Mouse (Mus musculus) layer of hippocampus, adult 2 months (tissue): ENCODE results near the gene Hspb11. TPM values are rescaled to one million over a fixed set of nuclear protein-coding genes. Genes with fewer than 3 reads are reported as not detected.
A peak's percentile ranks its signal among the peaks of the same experiment; 100 is the strongest.

Source experiments
- DNase-seq, 2 experiments: peaks; one replicate each; pipeline ENCODE4 v3.0.0; 2022; ENCODE audit warnings: low spot score in 2 of 2
- H3K27ac ChIP-seq: fragments of 200-600 bp; 2 replicates; pipeline ENCODE4 v1.8.1; 2022
- H3K4me3 ChIP-seq: fragments of 200-600 bp; 2 replicates; pipeline ENCODE4 v1.8.1; 2022; ENCODE audit warnings: mild to moderate bottlenecking
- CTCF ChIP-seq: fragments of 200-600 bp; conservative IDR thresholded peaks from 2 replicates; pipeline ENCODE4 v1.8.1; 2022; ENCODE audit warnings: antibody characterized with exemption, mild to moderate bottlenecking, moderate library complexity
- total RNA-seq, 2 experiments: library from RNA; stranded (reverse); gene quantifications; 2 replicates each; pipeline ENCODE4 v1.2.3; 2021

Hspb11 gene
- total RNA-seq, 2 experiments from 2014 or later: 22.9 to 26.0 TPM

DNA sequence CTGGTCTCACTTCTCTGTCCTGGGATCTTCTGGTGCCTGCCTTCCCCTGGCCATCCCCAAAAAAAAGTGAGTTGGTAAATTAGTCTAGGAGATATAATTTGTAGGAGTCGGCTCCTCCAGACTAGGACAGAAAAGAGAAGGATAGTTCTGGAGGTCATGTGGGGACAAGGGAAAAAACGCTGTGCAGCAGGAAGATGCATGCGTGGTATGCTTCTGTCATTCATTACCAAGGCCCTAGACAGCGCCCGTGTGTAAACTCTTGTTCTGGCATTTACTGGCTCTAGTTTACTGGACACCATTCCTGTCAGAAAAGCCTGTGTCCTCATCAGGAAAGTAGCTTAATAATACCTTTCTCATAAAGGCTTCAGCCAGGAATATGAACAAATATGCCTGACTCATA is 21.1 kb downstream of the Hspb11 start:
- Histone ChIP-seq H3K27ac (peak overlapping the region; percentile 75; the same call in 1 of the 2 replicates), H3K4me3 (no peak overlapping the region)
- no peak for TF ChIP-seq CTCF
- DNase-seq: no peak

- no peak for DNase-seq
- TF ChIP-seq CTCF: no peak
- no peak overlapping the region for H3K4me3 ChIP-seq
- H3K27ac ChIP-seq: peak overlapping the region; percentile 28; the same call in 1 of the 2 replicates
Observed at GRCm38 (mm10) chr4:107278188-107278707, 24.9 kb downstream of the Hspb11 start.

GRCm38 (mm10) chr4:107280843-107281475 is 27.6 kb downstream of the Hspb11 start:
- Histone ChIP-seq H3K4me3 (no peak overlapping the region), H3K27ac (no peak overlapping the region)
- TF ChIP-seq CTCF: no peak
- no peak for DNase-seq

DNA sequence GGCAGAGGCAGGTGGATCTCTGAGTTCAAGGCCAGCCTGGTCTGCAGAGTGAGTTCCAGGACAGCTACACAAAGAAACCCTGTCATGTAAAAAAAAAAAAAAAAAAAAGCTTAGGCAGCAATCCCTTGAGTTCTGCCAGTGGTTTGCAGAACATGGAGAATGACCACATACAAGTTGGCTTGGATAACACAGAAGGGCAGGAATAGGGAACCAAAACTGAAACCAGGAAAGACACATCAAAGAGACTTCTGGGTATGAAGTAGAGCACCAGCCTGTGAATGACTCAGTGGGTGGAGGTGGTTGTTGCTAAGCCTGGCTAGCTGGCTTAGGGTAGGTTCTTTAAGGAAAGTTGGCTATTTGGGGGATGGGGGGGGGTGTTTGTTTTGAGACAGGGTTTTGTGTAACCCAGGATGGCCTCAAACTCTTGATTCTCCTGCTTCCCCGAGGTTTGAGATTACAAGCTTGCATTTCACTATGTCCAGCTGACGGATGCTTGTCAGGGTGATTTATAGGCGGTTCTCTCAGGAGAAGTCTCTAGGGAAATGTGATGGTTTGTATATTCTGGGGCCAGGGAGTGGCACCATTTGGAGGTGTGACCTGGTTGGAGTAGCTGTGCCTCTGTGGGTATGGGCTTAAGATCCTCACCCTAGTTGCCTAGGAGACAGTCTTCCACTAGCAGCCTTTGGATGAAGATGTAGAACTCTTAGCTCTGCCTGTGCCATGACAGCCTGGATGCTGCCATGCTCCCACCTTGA is 32.2 kb downstream of the Hspb11 start:
- no peak overlapping the region for H3K27ac ChIP-seq
- no peak for TF ChIP-seq CTCF
- no peak for DNase-seq
- H3K4me3 ChIP-seq: no peak overlapping the region

GRCm38 (mm10) chr4:107286386-107286785 is 33.0 kb downstream of the Hspb11 start:
- TF ChIP-seq CTCF: no peak
- H3K4me3 ChIP-seq: no peak overlapping the region
- no peak overlapping the region for H3K27ac ChIP-seq
- DNase-seq: no peak

DNA sequence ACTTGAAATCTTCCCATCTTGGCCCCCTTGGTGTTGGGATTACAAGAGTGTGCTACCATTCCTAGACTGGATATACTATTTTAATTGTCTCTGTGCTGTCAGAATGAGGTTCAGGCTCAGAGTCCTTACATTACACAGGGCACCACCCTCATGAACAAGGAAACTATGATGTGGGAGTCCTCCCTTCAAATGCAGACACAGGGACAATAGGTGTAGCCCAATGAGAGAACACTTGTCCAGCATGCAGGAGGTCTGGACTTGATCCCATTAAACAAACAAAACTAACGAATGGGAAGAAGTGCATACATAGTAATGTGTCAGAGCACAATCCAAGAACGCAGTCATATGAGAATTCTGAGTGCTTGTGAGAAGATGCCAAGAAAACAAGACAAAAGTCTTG is 34.1 kb downstream of the Hspb11 start:
- TF ChIP-seq CTCF: no peak
- DNase-seq: no peak
- H3K4me3 ChIP-seq: no peak overlapping the region
- no peak overlapping the region for H3K27ac ChIP-seq

GRCm38 (mm10) chr4:107291611-107292272 is 38.3 kb downstream of the Hspb11 start:
- no peak for TF ChIP-seq CTCF
- no peak overlapping the region for H3K4me3 ChIP-seq
- H3K27ac ChIP-seq: peak overlapping the region; percentile 87
- DNase-seq: peak; percentile 24 to 54

GRCm38 (mm10) chr4:107292273-107292662 is 38.9 kb downstream of the Hspb11 start:
- Histone ChIP-seq H3K4me3 (no peak overlapping the region), H3K27ac (peak overlapping the region; percentile 87)
- TF ChIP-seq CTCF: no peak
- DNase-seq: no peak

GRCm38 (mm10) chr4:107298071-107298606 is 44.7 kb downstream of the Hspb11 start:
- Histone ChIP-seq H3K4me3 (no peak overlapping the region), H3K27ac (no peak overlapping the region)
- no peak for DNase-seq
- no peak for TF ChIP-seq CTCF

- no peak for TF ChIP-seq CTCF
- DNase-seq: no peak
- Histone ChIP-seq H3K27ac (no peak overlapping the region), H3K4me3 (no peak overlapping the region)
Observed at GRCm38 (mm10) chr4:107299779-107300340, 46.5 kb downstream of the Hspb11 start.

- DNase-seq: no peak
- Histone ChIP-seq H3K27ac (no peak overlapping the region), H3K4me3 (no peak overlapping the region)
- no peak for TF ChIP-seq CTCF
Observed at GRCm38 (mm10) chr4:107300371-107300770, 47.0 kb downstream of the Hspb11 start.

GRCm38 (mm10) chr4:107300902-107301555 is 47.6 kb downstream of the Hspb11 start:
- no peak for DNase-seq
- H3K4me3 ChIP-seq: no peak overlapping the region
- no peak for TF ChIP-seq CTCF
- no peak overlapping the region for H3K27ac ChIP-seq
